Mouse (Mus musculus) C2C12 (cell line): ENCODE data around the gene Ech1. TPM values are rescaled to one million over a fixed set of nuclear protein-coding genes. Genes with fewer than 3 reads are reported as not detected.

Experiments used
- H3K27me3 ChIP-seq: one replicate; pipeline ENCODE4 v1.6.1; 2011; ENCODE audit not compliant: control insufficient read depth, insufficient read depth, insufficient read length
- H3K36me3 ChIP-seq: one replicate; pipeline ENCODE4 v1.6.1; 2011; ENCODE audit not compliant: control insufficient read depth, insufficient read depth
- H3K4me3 ChIP-seq: one replicate; pipeline ENCODE4 v1.5.1; 2011; ENCODE audit warnings: mild to moderate bottlenecking, control low read depth; ENCODE audit not compliant: poor library complexity, insufficient read depth, severe bottlenecking
- H3K79me2 ChIP-seq: one replicate; pipeline ENCODE4 v1.6.1; 2011; ENCODE audit not compliant: control insufficient read depth, insufficient read depth
- H3K79me3 ChIP-seq: one replicate; pipeline ENCODE4 v1.6.1; 2011; ENCODE audit warnings: low read depth, control low read depth
- H3ac ChIP-seq: one replicate; pipeline ENCODE3; 2011; ENCODE audit warnings: low read depth; ENCODE audit not compliant: control insufficient read depth, insufficient read length
- CEBPB ChIP-seq: IDR thresholded peaks from one replicate; pipeline ENCODE4 v1.6.1; 2011; ENCODE audit warnings: low read depth, mild to moderate bottlenecking, control low read depth, moderate library complexity
- CTCF ChIP-seq: IDR thresholded peaks from one replicate; pipeline ENCODE4 v1.5.1; 2011; ENCODE audit not compliant: control insufficient read depth, insufficient read depth, insufficient read length
- FOSL1 ChIP-seq: IDR thresholded peaks from one replicate; pipeline ENCODE4 v1.8.0; 2011; ENCODE audit warnings: mild to moderate bottlenecking, low read length; ENCODE audit not compliant: poor library complexity, insufficient read depth, severe bottlenecking
- MAX ChIP-seq: IDR thresholded peaks from one replicate; pipeline ENCODE4 v1.6.1; 2011; ENCODE audit warnings: mild to moderate bottlenecking, control low read depth
- MYOD1 ChIP-seq: IDR thresholded peaks from one replicate; pipeline ENCODE4 v1.6.1; 2011; ENCODE audit warnings: low read depth; ENCODE audit not compliant: control insufficient read depth, insufficient read length
- MYOG ChIP-seq: IDR thresholded peaks from one replicate; pipeline ENCODE4 v1.6.1; 2011; ENCODE audit not compliant: control insufficient read depth, insufficient read length; ENCODE audit errors: extremely low read depth
- USF1 ChIP-seq: IDR thresholded peaks from one replicate; pipeline ENCODE4 v1.6.1; 2011; ENCODE audit warnings: low read depth, mild to moderate bottlenecking, control low read depth, moderate library complexity
- polyA plus RNA-seq: library from polyadenylated mRNA; unstranded; fragments of >200 nt; fragmentation: generic; extraction: Trizol; gene quantifications from one replicate; pipeline ENCODE4 v1.2.1, GENCODE M21; 2012; ENCODE audit warnings: missing spikeins

Ech1 gene
- polyA plus RNA-seq, 1 experiment, result 106 TPM

GRCm38 (mm10) chr7:28791706-28792105 is 33.3 kb upstream of the Ech1 start:
- Histone ChIP-seq H3ac (no peak overlapping the region), H3K4me3 (no peak overlapping the region), H3K27me3 (no peaks in the 10 kb centered on the region), H3K79me2 (no peaks in the 10 kb centered on the region), H3K79me3 (no peaks in the 10 kb centered on the region), H3K36me3 (no peaks in the 10 kb centered on the region)
- no peak for TF ChIP-seq USF1
- no peak for TF ChIP-seq MYOG
- TF ChIP-seq FOSL1, result no peak
- no peak for TF ChIP-seq CTCF
- TF ChIP-seq MAX, result no peak
- TF ChIP-seq MYOD1, result no peak
- TF ChIP-seq CEBPB, result no peak

DNA sequence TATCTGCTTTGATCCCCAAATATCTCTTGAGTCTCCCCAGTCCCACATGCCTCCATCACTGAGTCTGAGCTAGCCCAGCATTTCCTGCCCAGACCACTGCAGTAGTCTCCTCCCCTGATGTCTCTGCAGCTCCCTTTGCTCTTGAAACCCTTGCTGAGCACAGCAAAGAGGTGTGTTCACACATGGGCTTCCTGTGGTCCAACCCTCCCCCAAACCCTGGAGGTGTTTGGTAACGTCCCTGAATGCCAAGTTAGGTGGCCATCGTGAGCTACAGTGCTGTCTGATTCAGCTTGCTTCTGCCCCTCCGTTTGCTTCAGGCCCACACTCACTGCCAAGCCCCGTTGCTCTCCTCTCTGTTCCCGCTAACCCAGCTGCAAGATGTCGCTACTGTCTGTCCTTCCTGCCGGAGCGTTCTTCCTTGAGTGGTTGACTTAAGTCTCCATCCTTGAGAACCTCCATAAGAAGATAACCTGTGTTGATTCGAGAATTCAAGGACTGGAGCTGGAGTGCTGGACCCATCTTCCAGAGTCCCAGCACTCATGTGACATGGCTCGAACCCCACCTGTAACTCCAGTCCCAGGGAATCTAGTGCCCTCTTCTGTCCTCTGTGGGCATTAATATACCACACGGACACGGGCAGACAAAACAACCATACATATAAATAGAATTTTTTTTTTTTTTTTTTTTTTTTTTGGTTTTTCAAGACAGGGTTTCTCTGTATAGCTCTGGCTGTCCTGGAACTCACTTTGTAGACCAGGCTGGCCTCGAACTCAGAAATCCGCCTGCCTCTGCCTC is 32.4 kb upstream of the Ech1 start:
- no peaks in the 10 kb centered on the region for H3K27me3 ChIP-seq
- TF ChIP-seq FOSL1 (no peak), CEBPB (no peak), MYOG (no peak), CTCF (no peak), USF1 (no peak), MAX (no peak), MYOD1 (no peak)
- no peak overlapping the region for H3K4me3 ChIP-seq
- H3K79me3 ChIP-seq, result no peaks in the 10 kb centered on the region
- H3K36me3 ChIP-seq, result no peaks in the 10 kb centered on the region
- no peak overlapping the region for H3ac ChIP-seq
- no peaks in the 10 kb centered on the region for H3K79me2 ChIP-seq

DNA sequence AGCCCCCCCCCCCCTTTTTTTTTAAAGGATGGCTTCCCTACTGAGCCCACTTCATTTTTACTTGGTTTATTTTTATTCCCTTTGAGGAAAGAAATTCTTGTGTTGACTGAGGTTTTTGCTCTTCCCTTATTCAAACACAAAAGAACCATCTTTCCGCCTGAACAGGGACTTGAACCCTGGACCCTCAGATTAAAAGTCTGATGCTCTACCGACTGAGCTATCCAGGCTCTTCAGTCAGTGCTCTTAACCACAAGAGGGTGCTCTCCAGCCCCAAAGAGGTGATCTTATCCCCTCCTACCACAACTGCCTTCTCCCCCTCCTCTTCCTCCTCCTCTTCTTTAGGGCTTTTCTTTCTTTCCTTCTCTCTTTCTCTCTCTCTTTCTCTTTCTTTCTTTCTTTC is 31.2 kb upstream of the Ech1 start:
- Histone ChIP-seq H3K4me3 (no peak overlapping the region), H3K79me2 (no peaks in the 10 kb centered on the region), H3ac (no peak overlapping the region), H3K79me3 (no peaks in the 10 kb centered on the region), H3K36me3 (no peaks in the 10 kb centered on the region), H3K27me3 (no peaks in the 10 kb centered on the region)
- TF ChIP-seq MYOD1 (no peak), MAX (no peak), FOSL1 (no peak), MYOG (no peak)

- Histone ChIP-seq H3K27me3 (no peaks in the 10 kb centered on the region), H3K4me3 (no peak overlapping the region), H3K36me3 (no peaks in the 10 kb centered on the region), H3ac (no peak overlapping the region), H3K79me2 (no peaks in the 10 kb centered on the region), H3K79me3 (no peaks in the 10 kb centered on the region)
- no peak for TF ChIP-seq CEBPB
- no peak for TF ChIP-seq FOSL1
- TF ChIP-seq MYOD1, result no peak
- no peak for TF ChIP-seq USF1
- no peak for TF ChIP-seq CTCF
- no peak for TF ChIP-seq MAX
- TF ChIP-seq MYOG, result no peak
These were observed 30.5 kb upstream of the Ech1 start for GRCm38 (mm10) chr7:28794496-28794895.

DNA sequence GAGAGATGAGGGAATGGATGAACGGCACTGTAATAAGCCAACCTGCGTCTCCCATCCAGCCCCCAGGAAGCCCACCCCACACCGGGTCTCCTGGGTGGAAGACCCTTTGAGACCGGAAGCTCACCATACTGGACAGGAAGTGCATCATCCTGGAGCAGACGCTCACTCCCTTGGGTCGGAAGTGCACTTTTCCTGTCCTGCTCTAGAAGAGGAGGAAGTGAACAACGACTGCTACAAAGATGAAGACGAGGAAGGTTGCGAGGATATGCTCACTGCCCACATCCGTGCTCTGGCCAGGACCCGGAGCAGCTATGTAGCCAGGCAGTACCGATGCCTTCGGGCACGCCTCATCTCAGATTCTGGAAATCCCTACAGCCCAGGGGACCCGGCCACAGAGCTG is 29.2 kb upstream of the Ech1 start:
- H3K79me2 ChIP-seq, result no peaks in the 10 kb centered on the region
- H3ac ChIP-seq, result no peak overlapping the region
- no peak for TF ChIP-seq MAX
- no peak for TF ChIP-seq CTCF
- TF ChIP-seq USF1, result no peak
- TF ChIP-seq MYOG, result no peak
- no peak for TF ChIP-seq CEBPB
- TF ChIP-seq MYOD1, result no peak
- no peak overlapping the region for H3K4me3 ChIP-seq
- no peaks in the 10 kb centered on the region for H3K79me3 ChIP-seq
- H3K36me3 ChIP-seq, result no peaks in the 10 kb centered on the region
- no peaks in the 10 kb centered on the region for H3K27me3 ChIP-seq

- H3K79me3 ChIP-seq, result no peaks in the 10 kb centered on the region
- H3K27me3 ChIP-seq, result no peaks in the 10 kb centered on the region
- H3K36me3 ChIP-seq, result no peaks in the 10 kb centered on the region
- no peaks in the 10 kb centered on the region for H3K79me2 ChIP-seq
- no peak overlapping the region for H3ac ChIP-seq
- TF ChIP-seq FOSL1, result no peak
- TF ChIP-seq CTCF, result peak; percentile 97
- no peak overlapping the region for H3K4me3 ChIP-seq
These were observed 28.4 kb upstream of the Ech1 start for GRCm38 (mm10) chr7:28796562-28796975.
